Mouse (Mus musculus): ENCODE results near the gene Sh3bgrl3.

- TF ChIP-seq CTCF (IDR thresholded peaks at IDR 0.05; ENCODE audit: control insufficient read depth, insufficient read depth, insufficient replicate concordance, low read depth, low read length) (no peak), POLR2A (IDR thresholded peaks at IDR 0.05; ENCODE audit: control insufficient read depth, low read depth, low read length) (no peak)
Measured at GRCm38 (mm10) chr4:134138857-134139256, 10.3 kb upstream of the Sh3bgrl3 start.

All from testis, adult 2 months (tissue).